Mouse (Mus musculus): ENCODE measurements around the gene Tmem72. TPM values are rescaled to one million over a fixed set of nuclear protein-coding genes. Genes with fewer than 3 reads are reported as not detected.

Gene Tmem72
- total RNA-seq, 2 experiments from 2014 or later, result 0.09 to 0.33 TPM

GRCm38 (mm10) chr6:116649811-116650210 lies 66.9 kb downstream of the Tmem72 start:
- no peak for DNase-seq

DNA sequence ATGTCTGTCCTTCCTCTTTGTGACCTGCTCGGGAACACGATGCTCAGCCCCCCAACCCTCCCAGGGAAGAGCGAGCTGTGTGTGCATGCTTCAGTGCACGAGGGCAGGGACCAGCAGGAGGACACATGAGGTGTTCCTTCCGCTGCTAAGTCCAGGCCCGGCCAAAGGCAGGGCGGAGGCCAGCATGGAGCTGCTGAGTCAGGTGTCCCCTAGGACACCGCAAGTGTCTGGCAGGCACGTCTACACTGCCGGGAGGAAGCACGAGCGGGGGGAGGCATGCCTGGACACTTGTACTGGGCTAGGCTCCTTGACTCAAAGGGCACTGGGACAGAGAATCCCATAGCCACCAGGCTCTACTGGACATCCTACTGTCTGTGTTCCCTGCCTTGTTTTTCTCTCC lies 69.0 kb downstream of the Tmem72 start:
- peak; percentile 52 for DNase-seq

DNA sequence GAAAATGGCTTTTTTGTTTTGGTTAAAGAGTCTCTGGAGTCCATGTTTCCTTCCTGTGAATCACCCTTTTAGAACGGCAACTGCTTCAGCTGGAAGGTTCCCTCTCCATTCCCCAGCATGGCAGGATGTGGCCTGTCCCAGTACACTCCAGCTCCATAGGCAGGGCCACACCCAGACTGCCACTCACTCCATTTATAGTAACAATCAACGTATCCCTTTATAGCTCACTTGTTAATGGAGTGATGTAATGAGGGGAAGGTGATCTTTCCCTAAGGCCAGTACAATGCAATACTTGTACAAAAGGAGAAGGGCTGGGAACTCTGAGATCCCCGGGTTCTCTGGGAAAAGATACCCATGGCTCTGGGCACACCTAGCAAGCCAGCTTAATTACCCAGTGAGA lies 72.4 kb downstream of the Tmem72 start:
- DNase-seq, result no peak

GRCm38 (mm10) chr6:116643881-116644280 lies 72.8 kb downstream of the Tmem72 start:
- DNase-seq, result no peak

- DNase-seq, result no peak
Measured at GRCm38 (mm10) chr6:116642942-116643341, 73.8 kb downstream of the Tmem72 start.

GRCm38 (mm10) chr6:116639663-116640062 lies 77.0 kb downstream of the Tmem72 start:
- DNase-seq, result no peak

GRCm38 (mm10) chr6:116638871-116639270 lies 77.8 kb downstream of the Tmem72 start:
- DNase-seq, result no peak

DNA sequence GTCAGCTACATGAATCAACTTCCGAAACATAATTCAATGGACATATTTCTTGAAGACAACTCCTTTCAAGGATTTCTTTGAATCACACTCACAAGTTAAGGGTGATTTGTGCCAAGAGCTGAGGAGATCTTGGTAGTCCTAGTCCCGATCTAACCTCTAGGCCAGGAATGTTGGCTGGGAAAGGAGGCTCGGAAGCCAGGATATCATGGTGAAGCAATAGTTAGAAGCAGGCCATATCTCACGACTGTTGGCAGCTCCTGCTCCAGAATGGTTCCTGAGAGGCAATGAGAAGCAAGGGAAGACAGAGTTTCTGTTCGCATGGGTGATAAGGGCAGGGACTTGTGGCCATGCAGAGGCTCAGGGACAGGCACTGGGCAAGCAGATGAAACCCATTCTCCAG lies 79.2 kb downstream of the Tmem72 start:
- DNase-seq, result peak; percentile 56

GRCm38 (mm10) chr6:116636581-116637235 lies 80.0 kb downstream of the Tmem72 start:
- no peak for DNase-seq

GRCm38 (mm10) chr6:116635251-116636180 lies 81.2 kb downstream of the Tmem72 start:
- DNase-seq, result peak; percentile 79

DNA sequence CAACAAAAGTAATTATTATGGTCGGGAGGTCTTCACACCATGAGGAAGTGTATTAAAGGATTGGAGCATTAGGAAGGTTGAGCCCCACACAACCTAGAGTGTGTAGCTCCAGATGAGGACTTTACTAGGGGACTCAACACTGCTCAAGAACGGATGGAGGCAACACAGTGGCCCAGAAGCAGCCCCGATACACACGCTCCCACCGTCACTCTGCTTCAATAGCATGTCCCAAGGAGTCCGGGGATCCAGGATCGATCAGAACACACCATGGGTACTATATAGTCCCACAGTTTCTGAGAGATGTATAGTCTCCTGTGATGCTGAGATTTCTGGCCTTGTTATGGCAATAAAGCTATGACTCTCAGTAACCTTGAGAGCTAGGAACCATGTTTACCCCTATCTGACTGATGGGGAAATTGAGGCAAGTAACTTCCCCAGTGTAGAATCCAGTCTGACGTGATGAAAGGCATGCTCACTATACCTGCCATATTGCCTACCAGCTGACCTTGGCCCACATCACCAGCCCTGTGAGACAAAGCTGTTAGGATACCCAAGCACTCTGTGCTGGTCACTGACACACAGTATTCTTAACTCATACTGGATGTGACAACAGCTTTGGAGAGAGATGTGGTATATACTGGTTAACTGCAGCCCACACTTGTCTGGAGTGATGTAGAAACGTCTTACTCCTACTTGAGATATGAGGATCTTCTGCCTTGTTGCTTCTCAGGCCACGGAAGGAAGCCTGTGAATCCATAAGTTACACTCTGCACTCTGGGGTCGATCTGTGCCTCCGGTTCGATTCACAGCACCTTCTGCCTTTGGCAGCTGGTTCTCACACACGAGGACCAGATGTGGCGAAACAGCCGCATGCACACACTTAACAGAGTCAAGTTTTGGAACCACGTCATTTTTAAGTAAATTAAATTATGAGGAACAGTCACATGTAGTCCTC lies 82.7 kb downstream of the Tmem72 start:
- no peak for DNase-seq

DNA sequence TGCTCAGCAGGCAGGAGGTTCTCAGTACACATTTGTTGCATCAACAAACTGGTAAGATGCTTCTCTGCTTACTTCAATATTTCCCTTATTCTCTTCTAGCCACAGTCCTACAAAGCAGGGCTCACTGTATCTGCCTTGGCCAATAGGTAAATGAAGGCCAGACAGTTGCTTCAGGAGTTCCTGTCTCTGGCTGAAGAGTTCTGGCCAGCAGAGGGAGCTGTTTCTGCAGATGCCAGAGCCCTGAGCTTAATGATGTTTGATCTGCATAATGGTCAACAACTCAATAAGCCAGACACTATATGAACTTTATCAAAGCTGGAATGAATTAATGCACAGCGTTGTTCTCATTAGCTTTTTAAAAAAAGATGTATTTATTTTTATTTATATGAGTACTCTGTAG lies 84.6 kb downstream of the Tmem72 start:
- DNase-seq, result peak; percentile 87

DNA sequence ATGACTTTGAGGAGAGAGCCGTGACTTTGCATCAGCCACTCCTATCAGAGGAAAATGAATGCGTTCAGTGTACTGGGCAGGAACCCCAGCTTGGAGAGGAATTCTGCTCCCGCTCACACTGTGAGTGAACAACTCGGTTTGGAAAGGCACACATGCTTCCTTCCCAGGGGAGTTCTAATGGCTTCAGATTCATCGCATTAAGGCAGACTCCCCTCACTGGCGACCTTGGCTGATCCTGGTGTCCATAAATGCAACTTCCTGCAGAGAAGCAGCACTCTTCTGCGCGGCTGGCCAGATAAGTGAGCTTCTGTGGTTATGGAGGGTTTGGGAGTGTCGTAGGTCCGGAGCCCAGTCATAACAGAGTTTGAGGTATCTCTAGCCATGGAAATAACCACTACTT lies 86.9 kb downstream of the Tmem72 start:
- DNase-seq, result no peak

Small RNAs within 50 kb of the gene (microRNA-seq; reads per million reads assigned to microRNA genes)
- not detected for gene Mir7043

Other genes with a start within 250 kb of the Tmem72 start
- gene Olfr211, start 227.8 kb downstream of the Tmem72 start, total RNA-seq (2021), result not detected
- not detected for gene Olfr212, start 210.4 kb downstream of the Tmem72 start, total RNA-seq (2021)
- not detected for gene Olfr213, start 178.5 kb downstream of the Tmem72 start, total RNA-seq (2021)
- 1 to 10 TPM; 2.6 to 4.9 TPM for gene Gm5580, start 165.8 kb downstream of the Tmem72 start, total RNA-seq (2021)
- not detected for gene Olfr214, start 162.7 kb downstream of the Tmem72 start, total RNA-seq (2021)
- gene Olfr215, start 132.7 kb downstream of the Tmem72 start, total RNA-seq (2021), result not detected
- gene Zfp422, start 87.9 kb downstream of the Tmem72 start, total RNA-seq (2021), result 10 to 100 TPM; 26.2 to 27.4 TPM
- gene Depp1, start 66.3 kb downstream of the Tmem72 start, total RNA-seq (2021), result 100 to 1,000 TPM in 1 of 2 experiments, 10 to 100 TPM in 1; 27.8 to 111 TPM
- gene Rassf4, start 43.0 kb downstream of the Tmem72 start, total RNA-seq (2021), result 1 to 10 TPM; 6.0 to 6.3 TPM

Measured in adrenal gland, postnatal 10 days (tissue).